Mouse (Mus musculus): ENCODE measurements around the gene Kmt2c. TPM values are rescaled to one million over a fixed set of nuclear protein-coding genes. Genes with fewer than 3 reads are reported as not detected.

Kmt2c gene
- polyA plus RNA-seq, 1 experiment from 2014 or later, result 12.1 TPM

DNA sequence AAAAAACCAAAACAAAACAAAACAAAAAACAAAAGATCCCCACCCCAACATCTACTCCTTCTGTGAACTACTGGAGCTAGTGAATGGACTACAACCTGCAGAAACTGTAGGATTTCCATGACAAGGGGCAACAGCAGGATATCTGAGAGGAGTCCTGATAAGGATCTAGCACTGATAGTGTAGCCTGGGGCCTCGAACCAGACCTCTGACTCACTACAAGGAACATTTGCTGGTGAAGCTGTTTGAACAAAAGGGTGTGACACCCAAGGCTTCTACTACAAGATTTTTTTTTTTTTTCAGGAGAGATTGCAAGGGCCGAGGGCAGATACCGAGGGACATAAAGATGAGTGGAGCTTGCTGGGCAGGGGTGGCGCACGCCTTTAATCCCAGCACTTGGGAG is 34.7 kb upstream of the Kmt2c start:
- Histone ChIP-seq H3K9me3 (ENCODE audit: control insufficient read depth, low read length) (no peaks in the 10 kb centered on the region), H3K9ac (ENCODE audit: low read depth, low read length) (no peak overlapping the region), H3K4me1 (ENCODE audit: control insufficient read depth, insufficient read depth, low read depth, low read length) (peaks cover 5% of the 10 kb centered on the region; the same call in 1 of the 2 replicates), H3K27me3 (replicated peaks; ENCODE audit: control insufficient read depth, insufficient read depth, low read length) (no peaks in the 10 kb centered on the region), H3K27ac (ENCODE audit: low read depth, low read length) (no peak overlapping the region), H3K4me3 (ENCODE audit: low read length) (no peak overlapping the region), H3K36me3 (ENCODE audit: control insufficient read depth, insufficient read depth, low read length) (no peaks in the 10 kb centered on the region), H3K4me2 (ENCODE audit: low read length) (no peak overlapping the region)
- no peak for ATAC-seq
- WGBS, result 91% methylated on average over 5 of the region's 5 CpGs

- H3K27me3 ChIP-seq (replicated peaks; ENCODE audit: control insufficient read depth, insufficient read depth, low read length), result no peaks in the 10 kb centered on the region
- H3K27ac ChIP-seq (ENCODE audit: low read depth, low read length), result no peak overlapping the region
- H3K4me1 ChIP-seq (ENCODE audit: control insufficient read depth, insufficient read depth, low read depth, low read length), result peaks cover 5% of the 10 kb centered on the region; the same call in 1 of the 2 replicates
- H3K9me3 ChIP-seq (ENCODE audit: control insufficient read depth, low read length), result no peaks in the 10 kb centered on the region
- H3K4me2 ChIP-seq (ENCODE audit: low read length), result no peak overlapping the region
- no peaks in the 10 kb centered on the region for H3K36me3 ChIP-seq (ENCODE audit: control insufficient read depth, insufficient read depth, low read length)
- H3K9ac ChIP-seq (ENCODE audit: low read depth, low read length), result no peak overlapping the region
- no peak overlapping the region for H3K4me3 ChIP-seq (ENCODE audit: low read length)
- no peak for ATAC-seq
- 50% methylated on average over 18 of the region's 18 CpGs for WGBS
Observed at GRCm38 (mm10) chr5:25532256-25533147, 33.9 kb upstream of the Kmt2c start.

DNA sequence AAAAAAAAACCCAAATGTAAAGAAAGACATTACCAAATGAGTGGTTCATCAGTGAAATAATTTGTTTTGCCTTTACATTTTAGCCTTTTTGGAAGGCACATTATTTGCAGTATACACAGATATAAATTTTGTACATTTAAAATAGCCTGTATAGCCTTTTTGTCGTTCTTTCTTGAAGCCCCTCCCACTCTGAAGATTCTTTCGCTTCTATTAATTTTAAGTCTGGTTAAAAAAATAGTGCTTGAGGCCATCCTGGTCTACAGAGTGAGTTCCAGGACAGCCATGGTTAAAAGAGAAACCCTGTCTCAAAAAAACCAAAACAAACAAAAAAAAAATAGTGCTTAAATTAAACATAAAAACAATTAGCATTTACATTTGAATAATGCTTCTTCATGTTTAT is 32.0 kb upstream of the Kmt2c start:
- H3K36me3 ChIP-seq (ENCODE audit: control insufficient read depth, insufficient read depth, low read length), result no peaks in the 10 kb centered on the region
- no peak overlapping the region for H3K9ac ChIP-seq (ENCODE audit: low read depth, low read length)
- no peaks in the 10 kb centered on the region for H3K9me3 ChIP-seq (ENCODE audit: control insufficient read depth, low read length)
- no peaks in the 10 kb centered on the region for H3K27me3 ChIP-seq (replicated peaks; ENCODE audit: control insufficient read depth, insufficient read depth, low read length)
- peak overlapping the region; percentile 82 for H3K4me2 ChIP-seq (ENCODE audit: low read length)
- H3K27ac ChIP-seq (ENCODE audit: low read depth, low read length), result peak overlapping the region; percentile 97
- 19% methylated on average over 2 of the region's 2 CpGs for WGBS
- H3K4me3 ChIP-seq (ENCODE audit: low read length), result peak overlapping the region; percentile 80
- no peak for ATAC-seq
- peaks cover 5% of the 10 kb centered on the region for H3K4me1 ChIP-seq (ENCODE audit: control insufficient read depth, insufficient read depth, low read depth, low read length)

- H3K4me3 ChIP-seq (ENCODE audit: low read length), result peak overlapping the region; percentile 80
- H3K36me3 ChIP-seq (ENCODE audit: control insufficient read depth, insufficient read depth, low read length), result no peaks in the 10 kb centered on the region
- ATAC-seq, result peak; percentile 99
- H3K9ac ChIP-seq (ENCODE audit: low read depth, low read length), result peak overlapping the region; percentile 85
- H3K27ac ChIP-seq (ENCODE audit: low read depth, low read length), result peak overlapping the region; percentile 97
- H3K4me2 ChIP-seq (ENCODE audit: low read length), result peak overlapping the region; percentile 82
- H3K4me1 ChIP-seq (ENCODE audit: control insufficient read depth, insufficient read depth, low read depth, low read length), result peaks cover 5% of the 10 kb centered on the region
- WGBS, result under 1% methylated on average over 63 of the region's 87 CpGs
- no peaks in the 10 kb centered on the region for H3K9me3 ChIP-seq (ENCODE audit: control insufficient read depth, low read length)
- H3K27me3 ChIP-seq (replicated peaks; ENCODE audit: control insufficient read depth, insufficient read depth, low read length), result no peaks in the 10 kb centered on the region
Observed at GRCm38 (mm10) chr5:25529529-25530421, 31.2 kb upstream of the Kmt2c start.

- Histone ChIP-seq H3K4me2 (ENCODE audit: low read length) (peak overlapping the region; percentile 82), H3K4me1 (ENCODE audit: control insufficient read depth, insufficient read depth, low read depth, low read length) (peaks cover 5% of the 10 kb centered on the region), H3K36me3 (ENCODE audit: control insufficient read depth, insufficient read depth, low read length) (no peaks in the 10 kb centered on the region), H3K27ac (ENCODE audit: low read depth, low read length) (peak overlapping the region; percentile 97), H3K27me3 (replicated peaks; ENCODE audit: control insufficient read depth, insufficient read depth, low read length) (no peaks in the 10 kb centered on the region), H3K9me3 (ENCODE audit: control insufficient read depth, low read length) (no peaks in the 10 kb centered on the region), H3K9ac (ENCODE audit: low read depth, low read length) (peak overlapping the region; percentile 64), H3K4me3 (ENCODE audit: low read length) (peak overlapping the region; percentile 80)
- peak; percentile 57 for ATAC-seq
- WGBS, result 11% methylated on average over 22 of the region's 22 CpGs
Observed at GRCm38 (mm10) chr5:25528851-25529528, 30.4 kb upstream of the Kmt2c start.

GRCm38 (mm10) chr5:25527971-25528370 is 29.4 kb upstream of the Kmt2c start:
- no peaks in the 10 kb centered on the region for H3K9me3 ChIP-seq (ENCODE audit: control insufficient read depth, low read length)
- no peaks in the 10 kb centered on the region for H3K36me3 ChIP-seq (ENCODE audit: control insufficient read depth, insufficient read depth, low read length)
- H3K9ac ChIP-seq (ENCODE audit: low read depth, low read length), result no peak overlapping the region
- no peak overlapping the region for H3K4me3 ChIP-seq (ENCODE audit: low read length)
- H3K4me1 ChIP-seq (ENCODE audit: control insufficient read depth, insufficient read depth, low read depth, low read length), result peaks cover 5% of the 10 kb centered on the region
- H3K27ac ChIP-seq (ENCODE audit: low read depth, low read length), result no peak overlapping the region
- ATAC-seq, result no peak
- H3K4me2 ChIP-seq (ENCODE audit: low read length), result no peak overlapping the region
- no peaks in the 10 kb centered on the region for H3K27me3 ChIP-seq (replicated peaks; ENCODE audit: control insufficient read depth, insufficient read depth, low read length)
- 76% methylated on average over 1 of the region's 1 CpGs for WGBS

- no peak for ATAC-seq
- H3K9me3 ChIP-seq (ENCODE audit: control insufficient read depth, low read length), result no peaks in the 10 kb centered on the region
- 29% methylated on average over 4 of the region's 4 CpGs for WGBS
- no peaks in the 10 kb centered on the region for H3K27me3 ChIP-seq (replicated peaks; ENCODE audit: control insufficient read depth, insufficient read depth, low read length)
- H3K36me3 ChIP-seq (ENCODE audit: control insufficient read depth, insufficient read depth, low read length), result no peaks in the 10 kb centered on the region
- H3K9ac ChIP-seq (ENCODE audit: low read depth, low read length), result no peak overlapping the region
- peaks cover 5% of the 10 kb centered on the region for H3K4me1 ChIP-seq (ENCODE audit: control insufficient read depth, insufficient read depth, low read depth, low read length)
- H3K27ac ChIP-seq (ENCODE audit: low read depth, low read length), result no peak overlapping the region
- no peak overlapping the region for H3K4me3 ChIP-seq (ENCODE audit: low read length)
- H3K4me2 ChIP-seq (ENCODE audit: low read length), result no peak overlapping the region
Observed at GRCm38 (mm10) chr5:25526926-25527325, 28.3 kb upstream of the Kmt2c start.

GRCm38 (mm10) chr5:25526116-25526515 is 27.5 kb upstream of the Kmt2c start:
- H3K36me3 ChIP-seq (ENCODE audit: control insufficient read depth, insufficient read depth, low read length), result no peaks in the 10 kb centered on the region
- H3K27ac ChIP-seq (ENCODE audit: low read depth, low read length), result no peak overlapping the region
- 53% methylated on average over 5 of the region's 5 CpGs for WGBS
- H3K27me3 ChIP-seq (replicated peaks; ENCODE audit: control insufficient read depth, insufficient read depth, low read length), result no peaks in the 10 kb centered on the region
- H3K9me3 ChIP-seq (ENCODE audit: control insufficient read depth, low read length), result no peaks in the 10 kb centered on the region
- peaks cover 5% of the 10 kb centered on the region for H3K4me1 ChIP-seq (ENCODE audit: control insufficient read depth, insufficient read depth, low read depth, low read length)
- no peak overlapping the region for H3K4me3 ChIP-seq (ENCODE audit: low read length)
- no peak for ATAC-seq
- H3K9ac ChIP-seq (ENCODE audit: low read depth, low read length), result no peak overlapping the region
- H3K4me2 ChIP-seq (ENCODE audit: low read length), result no peak overlapping the region

Data from hindbrain, embryonic 16.5 days (tissue).